Mouse (Mus musculus): ENCODE measurements at regions not wholly inside any gene's neighbourhood (a gene's known extent, or its start where the extent isn't known, plus 50 kb on each side); places are given as distances from the start of the nearest gene placed in this dataset.

DNA sequence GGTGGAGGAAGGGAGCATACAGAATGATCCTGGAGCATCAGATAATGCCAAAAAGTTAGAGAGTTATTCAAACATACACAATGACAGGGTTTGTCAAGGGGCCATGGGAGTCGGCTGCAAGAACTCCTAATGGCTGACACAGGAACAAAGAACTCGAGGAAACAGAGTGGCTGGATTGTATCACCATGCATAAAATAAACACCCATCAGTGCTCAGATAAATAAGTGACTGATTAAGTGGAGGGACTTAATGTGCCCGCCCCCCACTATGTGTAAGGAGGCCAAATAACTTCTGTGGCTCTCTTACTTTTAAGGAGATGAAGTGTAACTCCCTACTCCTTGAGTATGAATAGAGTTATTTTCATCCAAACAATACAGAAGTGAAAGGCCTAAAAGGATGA, 220.1 kb upstream of the 9630041A04Rik start:
- H3K9me3 ChIP-seq = peaks cover 4% of the 10 kb centered on the region; the same call in 1 of the 2 replicates
- no peak overlapping the region for H3K4me3 ChIP-seq
- H3K4me1 ChIP-seq = no peaks in the 10 kb centered on the region
- no peaks in the 10 kb centered on the region for H3K27me3 ChIP-seq
- no peak overlapping the region for H3K9ac ChIP-seq
- WGBS = 72% methylated on average over 3 of the region's 3 CpGs
- no peak overlapping the region for H3K4me2 ChIP-seq
- H3K27ac ChIP-seq = no peak overlapping the region
- no peak for ATAC-seq (ENCODE audit: insufficient number of reproducible peaks, insufficient read depth, low FRiP score, low TSS enrichment, low read depth)
- H3K36me3 ChIP-seq = no peaks in the 10 kb centered on the region

DNA sequence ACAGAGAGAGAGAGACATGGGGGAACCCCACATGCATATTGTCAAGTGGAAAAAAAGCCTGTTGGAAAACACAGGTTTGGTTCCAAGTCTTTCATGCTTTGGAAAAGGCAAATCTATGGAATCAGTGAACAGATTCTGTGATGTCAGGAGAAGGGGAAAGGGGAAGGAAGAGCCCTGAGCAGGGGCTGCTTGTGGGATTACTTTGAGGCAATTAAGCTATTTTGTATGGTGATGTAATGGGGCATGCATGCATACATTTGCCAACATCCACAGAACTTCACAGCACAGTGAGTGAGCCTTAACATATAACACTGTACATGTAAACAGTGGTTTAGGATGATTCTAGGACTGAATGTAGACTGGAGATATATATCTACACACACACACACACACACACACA, 221.0 kb upstream of the 9630041A04Rik start:
- Histone ChIP-seq H3K4me1 (no peaks in the 10 kb centered on the region), H3K9me3 (peaks cover 4% of the 10 kb centered on the region; the same call in 1 of the 2 replicates), H3K36me3 (no peaks in the 10 kb centered on the region), H3K9ac (no peak overlapping the region), H3K27me3 (no peaks in the 10 kb centered on the region), H3K4me2 (no peak overlapping the region), H3K4me3 (no peak overlapping the region), H3K27ac (no peak overlapping the region)
- ATAC-seq (ENCODE audit: insufficient number of reproducible peaks, insufficient read depth, low FRiP score, low TSS enrichment, low read depth) = no peak

DNA sequence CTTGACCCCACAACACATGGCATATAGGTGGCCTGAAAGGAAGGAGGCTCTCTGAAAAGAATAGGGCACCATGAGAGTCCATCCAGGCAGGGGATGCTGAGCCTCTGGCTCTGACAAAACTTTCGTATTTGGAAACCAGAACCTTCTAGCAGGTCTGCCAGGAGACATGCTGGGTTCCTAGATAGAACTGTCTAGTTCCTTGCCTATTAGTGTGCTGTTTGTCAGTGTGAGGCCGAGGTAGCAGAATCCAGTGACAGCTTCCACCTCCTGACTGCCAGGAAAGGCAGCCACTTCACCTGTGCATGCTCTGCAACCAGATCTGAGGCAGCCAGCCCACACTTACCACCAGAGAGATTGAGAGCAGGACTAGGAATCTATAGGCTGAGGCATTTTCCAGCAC, 245.4 kb upstream of the 9630041A04Rik start:
- Histone ChIP-seq H3K27ac (no peak overlapping the region), H3K9ac (no peak overlapping the region), H3K27me3 (no peaks in the 10 kb centered on the region), H3K4me1 (no peaks in the 10 kb centered on the region), H3K4me2 (no peak overlapping the region), H3K36me3 (no peaks in the 10 kb centered on the region), H3K9me3 (no peaks in the 10 kb centered on the region), H3K4me3 (no peak overlapping the region)
- WGBS = 69% methylated on average over 2 of the region's 2 CpGs
- ATAC-seq (ENCODE audit: insufficient number of reproducible peaks, insufficient read depth, low FRiP score, low TSS enrichment, low read depth) = no peak

DNA sequence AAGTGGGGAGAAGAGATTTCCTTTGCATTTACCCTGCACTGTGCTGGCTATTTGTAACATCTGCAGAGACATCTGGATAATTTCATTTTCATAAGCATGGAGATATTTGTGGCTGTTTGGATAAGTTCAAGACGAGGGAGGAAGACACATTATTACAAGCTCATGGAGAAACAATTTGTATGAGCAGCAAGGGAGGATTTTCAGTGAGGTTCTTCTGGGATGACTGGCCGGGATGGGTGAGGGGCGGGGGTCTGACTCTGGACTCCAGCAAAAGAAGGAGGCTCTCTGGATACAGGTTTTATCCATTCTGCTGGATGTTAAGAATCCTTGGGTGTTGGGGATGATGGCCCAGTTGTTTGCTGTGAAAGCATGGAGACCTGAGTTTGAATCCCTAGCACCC, 246.5 kb upstream of the 9630041A04Rik start:
- WGBS = 67% methylated on average over 3 of the region's 3 CpGs
- no peak overlapping the region for H3K4me3 ChIP-seq
- no peaks in the 10 kb centered on the region for H3K36me3 ChIP-seq
- no peaks in the 10 kb centered on the region for H3K4me1 ChIP-seq
- no peak overlapping the region for H3K27ac ChIP-seq
- no peak for ATAC-seq (ENCODE audit: insufficient number of reproducible peaks, insufficient read depth, low FRiP score, low TSS enrichment, low read depth)
- no peak overlapping the region for H3K9ac ChIP-seq
- no peaks in the 10 kb centered on the region for H3K27me3 ChIP-seq
- H3K4me2 ChIP-seq = no peak overlapping the region
- no peaks in the 10 kb centered on the region for H3K9me3 ChIP-seq

DNA sequence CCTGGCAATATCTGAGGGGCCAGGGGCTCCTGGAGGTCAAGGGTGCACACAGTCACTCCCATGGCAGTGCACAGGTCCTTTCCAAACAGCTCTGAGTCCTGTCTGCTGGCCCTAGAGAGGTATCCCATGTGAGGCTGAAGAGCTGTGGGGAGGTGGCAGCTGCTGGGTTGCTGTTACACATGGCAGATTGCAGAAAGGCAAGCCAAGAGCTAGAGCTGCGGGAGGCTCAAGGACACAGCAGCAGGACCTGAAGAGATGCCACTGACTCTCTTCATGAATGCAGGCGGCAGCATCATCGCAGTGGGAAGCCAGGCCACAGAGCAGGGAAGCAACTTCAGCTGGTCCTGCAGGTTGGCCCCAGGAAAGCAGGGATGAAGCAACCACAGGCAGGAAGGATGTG, 247.7 kb upstream of the 9630041A04Rik start:
- Histone ChIP-seq H3K4me3 (no peak overlapping the region), H3K36me3 (no peaks in the 10 kb centered on the region), H3K4me2 (no peak overlapping the region), H3K9me3 (no peaks in the 10 kb centered on the region), H3K4me1 (no peaks in the 10 kb centered on the region), H3K27ac (no peak overlapping the region), H3K27me3 (no peaks in the 10 kb centered on the region), H3K9ac (no peak overlapping the region)
- 71% methylated on average over 3 of the region's 3 CpGs for WGBS
- ATAC-seq (ENCODE audit: insufficient number of reproducible peaks, insufficient read depth, low FRiP score, low TSS enrichment, low read depth) = no peak

DNA sequence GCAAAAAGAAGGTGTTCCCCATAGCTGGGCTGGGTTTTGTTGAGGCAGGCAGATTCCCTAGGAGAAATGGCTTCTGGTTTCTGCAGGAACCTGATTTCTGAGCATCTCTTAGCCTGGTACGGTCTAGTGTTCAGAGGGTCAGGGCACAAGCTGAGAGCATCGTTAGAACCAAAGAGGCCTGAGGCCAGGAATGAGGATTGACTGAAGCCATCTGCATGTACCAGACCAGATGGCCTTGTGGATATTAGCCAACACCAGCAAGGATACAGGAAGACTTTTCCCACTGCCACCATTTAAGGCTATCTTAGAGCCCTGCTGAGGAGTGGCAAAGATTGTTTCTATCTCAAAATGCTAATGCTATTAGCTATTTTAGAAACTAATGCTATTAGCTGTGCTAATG, 248.2 kb upstream of the 9630041A04Rik start:
- no peak overlapping the region for H3K4me3 ChIP-seq
- H3K4me2 ChIP-seq = no peak overlapping the region
- no peak overlapping the region for H3K27ac ChIP-seq
- no peaks in the 10 kb centered on the region for H3K27me3 ChIP-seq
- no peak overlapping the region for H3K9ac ChIP-seq
- H3K36me3 ChIP-seq = no peaks in the 10 kb centered on the region
- no peak for ATAC-seq (ENCODE audit: insufficient number of reproducible peaks, insufficient read depth, low FRiP score, low TSS enrichment, low read depth)
- 63% methylated on average over 2 of the region's 2 CpGs for whole genome bisulfite sequencing
- H3K4me1 ChIP-seq = no peaks in the 10 kb centered on the region
- H3K9me3 ChIP-seq = no peaks in the 10 kb centered on the region

DNA sequence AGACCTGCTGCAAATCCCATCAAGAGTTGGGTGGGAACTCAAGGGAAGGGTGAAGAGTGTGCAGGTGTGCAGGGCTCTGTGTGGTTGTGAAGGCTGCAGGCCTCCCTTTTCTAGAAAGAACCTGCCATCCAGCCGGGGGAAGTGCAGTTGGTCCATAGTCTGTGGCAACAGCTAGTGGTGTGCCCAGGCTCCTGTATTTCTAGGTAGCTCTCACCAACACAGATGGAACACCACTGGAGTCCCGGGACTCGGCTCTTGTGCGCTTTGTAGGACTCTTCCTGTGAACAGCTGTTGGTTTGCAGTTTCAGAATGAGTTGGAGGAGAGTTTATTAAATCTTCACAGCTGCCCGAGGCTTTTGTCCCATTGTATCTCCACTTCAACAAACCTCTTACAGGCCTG, 248.7 kb upstream of the 9630041A04Rik start:
- WGBS = 81% methylated on average over 5 of the region's 5 CpGs
- Histone ChIP-seq H3K36me3 (no peaks in the 10 kb centered on the region), H3K4me2 (no peak overlapping the region), H3K4me1 (no peaks in the 10 kb centered on the region), H3K9ac (no peak overlapping the region), H3K4me3 (no peak overlapping the region), H3K27ac (no peak overlapping the region), H3K9me3 (no peaks in the 10 kb centered on the region), H3K27me3 (no peaks in the 10 kb centered on the region)
- no peak for ATAC-seq (ENCODE audit: insufficient number of reproducible peaks, insufficient read depth, low FRiP score, low TSS enrichment, low read depth)

DNA sequence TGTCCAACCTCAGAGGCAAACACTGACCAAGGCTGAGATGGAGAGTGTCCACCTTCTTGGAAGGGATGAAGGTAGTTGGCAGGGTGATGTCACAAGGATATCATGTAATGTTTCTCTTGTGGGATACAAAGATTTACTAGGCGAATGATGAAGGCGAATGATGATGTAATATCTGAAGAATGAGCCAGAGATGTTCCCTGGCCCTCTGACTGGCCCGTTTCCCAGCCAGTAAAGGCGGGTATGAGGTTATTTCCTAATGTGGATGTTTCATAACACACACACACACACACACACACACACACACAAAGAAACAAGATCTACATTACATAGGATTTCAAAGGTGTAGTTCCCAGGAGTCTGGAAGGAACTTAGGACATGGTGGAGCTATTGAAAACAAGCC, 249.1 kb upstream of the 9630041A04Rik start:
- no peak for ATAC-seq (ENCODE audit: insufficient number of reproducible peaks, insufficient read depth, low FRiP score, low TSS enrichment, low read depth)
- no peak overlapping the region for H3K9ac ChIP-seq
- H3K4me3 ChIP-seq = no peak overlapping the region
- no peak overlapping the region for H3K27ac ChIP-seq
- 81% methylated on average over 4 of the region's 4 CpGs for WGBS
- no peaks in the 10 kb centered on the region for H3K9me3 ChIP-seq
- no peak overlapping the region for H3K4me2 ChIP-seq
- H3K4me1 ChIP-seq = no peaks in the 10 kb centered on the region
- H3K36me3 ChIP-seq = no peaks in the 10 kb centered on the region
- H3K27me3 ChIP-seq = no peaks in the 10 kb centered on the region

DNA sequence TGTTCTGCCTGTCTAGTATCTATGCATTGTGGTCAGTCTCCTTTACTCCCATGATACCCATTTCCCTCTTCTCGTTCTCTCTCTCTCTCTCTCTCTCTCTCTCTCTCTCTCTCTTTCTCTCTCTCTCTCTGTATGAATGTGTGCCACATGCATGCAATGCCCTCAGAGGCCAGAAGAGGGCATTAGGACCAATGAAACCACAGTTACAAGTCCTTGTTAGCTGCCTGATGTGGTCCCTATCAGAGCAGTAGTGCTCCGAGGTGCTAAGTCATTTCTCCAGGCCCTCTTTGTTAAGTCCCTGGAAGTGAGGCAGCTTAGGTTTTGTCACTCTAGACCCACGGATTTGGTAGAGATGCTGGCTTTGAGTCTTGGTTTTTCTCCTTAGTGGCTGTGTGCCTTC, 250.2 kb upstream of the 9630041A04Rik start:
- H3K36me3 ChIP-seq = no peaks in the 10 kb centered on the region
- no peak overlapping the region for H3K9ac ChIP-seq
- H3K9me3 ChIP-seq = no peaks in the 10 kb centered on the region
- no peak overlapping the region for H3K4me2 ChIP-seq
- no peak overlapping the region for H3K4me3 ChIP-seq
- H3K27me3 ChIP-seq = no peaks in the 10 kb centered on the region
- H3K4me1 ChIP-seq = no peaks in the 10 kb centered on the region
- no peak overlapping the region for H3K27ac ChIP-seq
- no peak for ATAC-seq (ENCODE audit: insufficient number of reproducible peaks, insufficient read depth, low FRiP score, low TSS enrichment, low read depth)
- 33% methylated on average over 3 of the region's 3 CpGs for WGBS

DNA sequence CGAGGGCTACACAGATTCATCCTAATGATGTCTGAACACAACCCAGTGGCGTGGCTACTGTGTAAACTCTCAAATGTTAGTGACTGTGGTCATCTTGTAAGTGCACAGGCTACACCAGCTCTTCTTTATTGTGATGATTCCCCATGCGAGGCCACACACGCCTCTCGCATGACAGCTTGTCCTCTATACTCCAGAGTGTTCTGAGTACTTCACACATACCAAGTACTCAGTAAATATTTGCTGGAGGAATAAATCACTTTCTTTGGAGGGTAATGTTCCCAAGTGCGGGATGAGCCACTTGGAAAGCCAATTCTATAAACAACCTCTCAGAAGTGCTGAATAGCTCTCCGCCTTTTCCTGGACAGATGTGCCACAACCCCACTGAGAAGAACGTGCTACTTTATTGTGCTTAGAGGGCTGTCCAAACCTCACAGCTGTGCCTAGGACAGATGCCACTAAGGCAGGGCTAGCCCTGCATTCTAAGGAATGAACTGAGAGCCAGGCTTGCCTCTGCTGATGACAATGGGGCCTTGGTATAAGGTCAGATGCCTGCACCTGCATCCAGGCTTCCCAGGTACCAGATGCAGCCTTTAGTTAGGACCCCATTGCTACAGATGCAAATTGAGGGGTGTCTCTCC, 250.7 kb upstream of the 9630041A04Rik start:
- no peaks in the 10 kb centered on the region for H3K27me3 ChIP-seq
- H3K36me3 ChIP-seq = no peaks in the 10 kb centered on the region
- no peak overlapping the region for H3K4me2 ChIP-seq
- H3K9me3 ChIP-seq = no peaks in the 10 kb centered on the region
- H3K27ac ChIP-seq = no peak overlapping the region
- H3K4me3 ChIP-seq = no peak overlapping the region
- 84% methylated on average over 8 of the region's 8 CpGs for WGBS
- no peak for ATAC-seq (ENCODE audit: insufficient number of reproducible peaks, insufficient read depth, low FRiP score, low TSS enrichment, low read depth)
- H3K9ac ChIP-seq = no peak overlapping the region
- no peaks in the 10 kb centered on the region for H3K4me1 ChIP-seq

DNA sequence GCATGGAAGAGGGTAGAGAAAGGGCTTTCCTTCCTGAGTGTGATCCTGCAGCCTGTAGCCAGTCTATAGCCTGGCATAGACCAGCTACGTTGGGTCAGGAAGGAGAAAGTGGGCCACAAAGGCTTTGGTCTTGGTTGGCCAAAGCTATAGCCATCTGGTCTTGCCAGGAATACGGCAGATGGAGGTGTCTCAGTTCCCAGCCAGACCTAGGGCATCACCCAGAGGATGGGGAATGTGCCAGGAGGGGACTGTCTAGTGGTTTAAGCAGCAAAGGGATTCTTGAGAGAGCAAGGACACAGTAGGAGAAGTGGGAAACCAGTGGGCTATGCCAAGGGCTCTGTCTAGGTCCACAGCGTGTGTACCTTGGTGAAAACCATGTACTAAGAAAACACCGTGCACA, 251.3 kb upstream of the 9630041A04Rik start:
- 87% methylated on average over 4 of the region's 4 CpGs for WGBS
- no peak for ATAC-seq (ENCODE audit: insufficient number of reproducible peaks, insufficient read depth, low FRiP score, low TSS enrichment, low read depth)
- H3K9ac ChIP-seq = no peak overlapping the region
- H3K4me3 ChIP-seq = no peak overlapping the region
- no peaks in the 10 kb centered on the region for H3K9me3 ChIP-seq
- no peaks in the 10 kb centered on the region for H3K36me3 ChIP-seq
- H3K27ac ChIP-seq = no peak overlapping the region
- H3K4me2 ChIP-seq = no peak overlapping the region
- no peaks in the 10 kb centered on the region for H3K4me1 ChIP-seq
- H3K27me3 ChIP-seq = no peaks in the 10 kb centered on the region

DNA sequence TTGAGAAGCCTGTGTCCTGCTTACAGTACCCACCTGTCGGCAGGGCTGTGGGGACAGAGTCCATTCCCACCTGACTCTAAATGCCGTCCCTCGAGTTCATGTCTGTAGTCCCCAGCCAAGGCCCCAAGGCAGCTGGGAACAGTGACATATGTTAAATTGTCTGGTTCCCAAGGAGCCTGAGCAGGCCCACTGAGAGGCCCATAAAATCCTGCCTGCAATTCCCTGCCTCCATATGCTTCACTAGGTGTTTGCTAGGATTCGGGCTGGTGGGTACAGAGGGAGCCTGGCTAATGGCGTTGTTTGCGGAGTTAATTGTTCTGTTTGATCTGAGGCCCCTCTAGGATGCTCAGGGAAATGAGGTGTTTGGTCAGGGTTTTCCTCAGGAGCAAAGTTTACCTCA, 258.8 kb upstream of the 9630041A04Rik start:
- H3K27ac ChIP-seq = no peak overlapping the region
- no peaks in the 10 kb centered on the region for H3K36me3 ChIP-seq
- 73% methylated on average over 6 of the region's 6 CpGs for WGBS
- no peak overlapping the region for H3K9ac ChIP-seq
- no peaks in the 10 kb centered on the region for H3K27me3 ChIP-seq
- H3K4me3 ChIP-seq = no peak overlapping the region
- no peaks in the 10 kb centered on the region for H3K4me1 ChIP-seq
- H3K9me3 ChIP-seq = no peaks in the 10 kb centered on the region
- ATAC-seq (ENCODE audit: insufficient number of reproducible peaks, insufficient read depth, low FRiP score, low TSS enrichment, low read depth) = no peak
- H3K4me2 ChIP-seq = no peak overlapping the region

DNA sequence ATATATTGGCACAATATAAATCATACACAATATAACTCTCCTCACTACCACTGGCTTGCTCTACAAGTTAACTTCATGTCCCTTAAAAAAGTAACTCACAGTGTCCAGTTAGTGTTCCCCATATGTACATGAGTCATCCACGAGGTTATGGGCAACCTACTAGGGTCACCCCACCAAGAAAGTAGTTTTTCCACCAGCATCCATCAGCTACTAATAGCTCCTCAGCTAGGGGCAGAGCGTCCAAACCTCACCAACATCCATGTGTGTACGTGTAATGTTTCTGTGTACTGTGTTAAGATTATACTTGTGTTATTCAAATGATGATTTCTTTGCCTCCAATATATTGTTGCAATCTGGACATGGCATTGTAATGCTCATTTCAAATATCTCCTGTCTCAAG, 264.7 kb upstream of the 9630041A04Rik start:
- no peak for ATAC-seq (ENCODE audit: insufficient number of reproducible peaks, insufficient read depth, low FRiP score, low TSS enrichment, low read depth)
- H3K9me3 ChIP-seq = no peaks in the 10 kb centered on the region
- WGBS = 83% methylated on average over 3 of the region's 3 CpGs

More for the DNA sequence above, 264.7 kb upstream of the 9630041A04Rik start:
- Histone ChIP-seq H3K4me1 (no peaks in the 10 kb centered on the region), H3K36me3 (no peaks in the 10 kb centered on the region), H3K9ac (no peak overlapping the region), H3K27ac (no peak overlapping the region), H3K27me3 (no peaks in the 10 kb centered on the region), H3K4me3 (no peak overlapping the region), H3K4me2 (no peak overlapping the region)
